Mouse (Mus musculus) gastrocnemius, postnatal 25 days (tissue): ENCODE measurements around the gene Zc3h7b. TPM values are rescaled to one million over a fixed set of nuclear protein-coding genes. Genes with fewer than 3 reads are reported as not detected.
A peak's percentile ranks its signal among the peaks of the same experiment; 100 is the strongest.
"Not testable (repeated sequence)": the region's sequence is repeated elsewhere in the genome, so short reads cannot be mapped to it uniquely, and the experiment has no call there.

Experiments
- DNase-seq: peaks from one replicate; pipeline ENCODE4 v3.0.0; 2022
- long read RNA-seq, 2 experiments: library from polyadenylated mRNA; stranded (forward); transcript quantifications; one replicate each; pipeline ENCODE4 v2.0.0; 2021
- total RNA-seq, 2 experiments: library from RNA; stranded (reverse); gene quantifications; 1 replicate in 1 of 2; 2 replicates in 1 of 2; pipeline ENCODE4 v1.2.3; 2021

The Zc3h7b gene
- total RNA-seq, result 10 to 100 TPM; 29.1 to 29.5 TPM
- long read RNA-seq, experiment 1, full-length matches to known transcripts, result 1 of 15 reads
- long read RNA-seq, experiment 1, partial matches to known transcripts, result 0 of 15 reads
- long read RNA-seq, experiment 1, other reads (novel, unspliced or antisense), result 14 of 15 reads
- long read RNA-seq, experiment 2, partial matches to known transcripts, result 1 of 14 reads
- long read RNA-seq, experiment 2, other reads (novel, unspliced or antisense), result 13 of 14 reads

DNA sequence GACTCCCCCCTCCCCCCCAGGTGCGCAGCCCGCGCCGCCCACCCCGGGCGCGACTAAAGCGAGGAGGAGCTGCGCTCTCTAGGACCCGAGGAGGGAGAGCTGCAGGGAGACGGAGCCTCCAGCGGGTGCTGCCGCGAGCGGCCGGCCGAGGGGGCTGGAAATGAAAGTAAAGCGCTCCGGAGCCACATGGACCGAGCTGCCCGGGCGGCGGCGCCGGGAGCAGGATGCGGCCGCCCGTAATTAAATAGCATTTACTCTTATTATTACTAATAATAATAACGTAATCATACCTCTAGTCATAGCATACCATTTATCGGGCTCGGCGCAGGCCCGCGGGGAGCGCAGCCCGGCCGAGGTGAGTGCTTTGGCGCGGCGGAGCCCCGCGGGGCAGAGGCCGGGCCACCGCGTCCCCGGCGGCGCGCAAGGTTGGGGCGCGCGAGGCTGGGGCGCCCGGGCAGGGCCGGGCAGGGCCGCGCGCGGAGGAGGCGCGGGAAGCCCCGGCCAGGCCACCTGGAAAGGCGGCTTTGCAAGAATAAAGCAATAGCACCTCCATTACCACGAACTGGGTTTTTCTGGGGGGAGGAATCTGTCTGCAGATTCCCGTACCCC is at the start of gene Zc3h7b, which contains the start of gene Rangap1:
Gene Zc3h7b, plus strand, starts transcription at position 66 of the 609 bp plus-strand sequence.
Gene Rangap1, minus strand, starts transcription at position 539 of the 609 bp plus-strand sequence.
- peak; percentile 78 for DNase-seq

DNA sequence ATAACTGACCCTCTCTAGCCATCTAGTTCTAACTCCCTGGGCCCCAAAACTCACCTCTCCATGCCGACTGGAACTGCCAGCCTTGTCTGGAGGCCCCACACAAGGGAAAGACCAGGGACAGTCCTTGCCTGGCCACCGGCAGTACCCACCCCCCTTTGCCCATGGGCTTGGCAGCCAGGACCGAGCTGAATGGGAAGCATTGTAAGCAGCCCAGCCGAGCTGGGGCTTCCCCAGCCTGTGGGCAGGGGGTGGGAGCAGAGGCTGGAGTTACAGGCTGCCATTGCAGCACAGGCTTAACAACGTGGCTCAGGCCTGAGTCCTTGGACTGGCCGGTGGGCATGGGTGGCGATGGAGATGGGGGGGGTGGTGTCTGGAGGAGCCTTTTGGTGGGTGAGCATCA is 47.7 kb upstream of the Zc3h7b start, which contains the start of gene Chadl:
Gene Chadl, minus strand, starts transcription at position 113 of the 400 bp plus-strand sequence.
- no peak for DNase-seq

DNA sequence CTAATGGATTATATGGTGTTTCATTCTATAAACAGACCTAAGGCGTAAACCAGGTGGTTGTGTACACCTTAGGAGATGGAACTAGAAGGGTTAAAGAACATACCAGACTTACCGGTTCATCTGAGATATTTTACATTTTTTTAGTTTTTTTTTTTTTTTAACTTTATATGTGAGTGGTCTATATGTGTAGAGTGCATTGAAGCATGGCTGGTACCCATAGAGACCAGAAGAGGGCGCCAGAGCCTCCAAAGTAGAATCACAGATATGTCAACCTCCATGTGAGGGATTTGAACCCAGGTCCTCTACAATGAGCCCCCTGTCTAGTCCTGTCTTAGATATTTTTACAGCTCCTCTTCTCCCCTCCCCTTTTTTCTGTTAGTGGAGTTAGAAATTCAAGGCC is 47.0 kb upstream of the Zc3h7b start:
- no peak for DNase-seq

DNA sequence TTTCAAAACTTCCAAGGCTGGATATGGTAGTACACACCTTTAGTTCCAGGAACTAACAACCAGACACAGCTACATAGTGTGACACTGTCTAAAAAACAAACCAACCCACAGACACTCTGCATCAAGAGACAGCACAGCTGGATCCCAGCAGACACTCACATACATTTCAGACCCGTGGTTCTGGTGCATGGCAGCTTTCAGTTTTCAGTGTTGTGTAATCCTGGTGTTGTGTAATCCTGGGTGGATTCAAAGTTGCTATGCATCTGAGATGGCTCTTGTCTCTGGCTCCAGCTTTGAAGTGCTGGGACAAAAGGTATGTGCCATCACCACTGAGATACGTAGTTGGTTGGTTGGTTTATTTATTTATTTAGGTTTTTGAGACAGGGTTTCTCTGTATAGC is 46.3 kb upstream of the Zc3h7b start:
- DNase-seq, result no peak

DNA sequence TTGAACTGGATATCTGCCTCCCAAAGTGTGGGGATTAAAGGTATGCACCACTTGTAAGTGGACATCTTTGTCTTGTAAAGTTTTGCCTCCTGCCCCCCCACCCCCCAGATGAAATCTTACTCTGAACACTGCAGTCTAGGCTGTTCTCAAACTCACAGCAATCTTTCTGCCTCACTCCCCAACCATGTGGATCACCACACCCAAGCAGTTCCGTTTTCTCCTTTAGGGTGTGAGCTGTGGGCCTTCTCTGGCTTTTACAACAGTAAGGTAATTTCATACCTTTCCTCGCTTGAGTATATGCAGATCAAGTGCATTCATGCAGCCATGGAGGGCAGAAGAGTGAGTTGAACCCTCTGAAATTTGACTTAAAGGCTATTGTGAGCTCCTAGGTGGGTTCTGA is 44.7 kb upstream of the Zc3h7b start:
- no peak for DNase-seq

DNA sequence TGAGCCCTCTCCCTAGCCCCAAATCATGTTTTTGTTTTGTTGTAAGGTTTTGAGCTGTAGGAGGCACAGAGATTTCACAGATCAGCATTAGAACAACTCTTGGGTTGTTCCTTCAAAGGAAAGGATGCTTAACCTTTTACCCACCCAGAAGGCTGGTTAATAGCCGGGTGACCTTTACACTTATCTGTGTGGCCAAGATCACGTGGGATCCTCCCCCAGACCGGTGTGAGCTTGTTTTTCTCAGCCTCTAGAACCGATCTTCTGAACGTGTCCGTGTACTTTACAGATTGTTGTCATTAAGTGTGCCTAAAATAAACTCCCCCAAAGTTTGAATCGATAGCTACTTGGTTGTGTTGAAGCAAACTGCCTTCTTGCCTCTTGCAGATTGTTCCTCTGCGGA is 44.3 kb upstream of the Zc3h7b start:
- no peak for DNase-seq

DNA sequence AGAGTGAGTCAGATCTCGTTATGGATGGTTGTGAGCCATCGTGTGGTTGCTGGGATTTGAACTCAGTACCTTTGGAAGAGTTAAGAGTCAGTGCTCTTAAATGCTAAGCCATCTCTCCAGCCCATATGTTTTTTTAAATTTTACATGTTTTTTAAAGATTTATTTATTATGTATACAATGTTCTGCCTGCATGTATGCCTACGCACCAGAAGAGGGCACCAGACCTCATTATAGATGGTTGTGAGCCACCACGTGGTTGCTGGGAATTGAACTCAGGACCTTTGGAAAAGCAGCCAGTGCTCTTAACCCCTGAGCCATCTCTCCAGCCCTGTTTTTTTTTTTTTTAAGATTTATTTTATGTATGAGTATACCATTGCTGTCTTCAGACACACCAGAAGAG is 43.5 kb upstream of the Zc3h7b start:
- DNase-seq, result not testable (repeated sequence)

DNA sequence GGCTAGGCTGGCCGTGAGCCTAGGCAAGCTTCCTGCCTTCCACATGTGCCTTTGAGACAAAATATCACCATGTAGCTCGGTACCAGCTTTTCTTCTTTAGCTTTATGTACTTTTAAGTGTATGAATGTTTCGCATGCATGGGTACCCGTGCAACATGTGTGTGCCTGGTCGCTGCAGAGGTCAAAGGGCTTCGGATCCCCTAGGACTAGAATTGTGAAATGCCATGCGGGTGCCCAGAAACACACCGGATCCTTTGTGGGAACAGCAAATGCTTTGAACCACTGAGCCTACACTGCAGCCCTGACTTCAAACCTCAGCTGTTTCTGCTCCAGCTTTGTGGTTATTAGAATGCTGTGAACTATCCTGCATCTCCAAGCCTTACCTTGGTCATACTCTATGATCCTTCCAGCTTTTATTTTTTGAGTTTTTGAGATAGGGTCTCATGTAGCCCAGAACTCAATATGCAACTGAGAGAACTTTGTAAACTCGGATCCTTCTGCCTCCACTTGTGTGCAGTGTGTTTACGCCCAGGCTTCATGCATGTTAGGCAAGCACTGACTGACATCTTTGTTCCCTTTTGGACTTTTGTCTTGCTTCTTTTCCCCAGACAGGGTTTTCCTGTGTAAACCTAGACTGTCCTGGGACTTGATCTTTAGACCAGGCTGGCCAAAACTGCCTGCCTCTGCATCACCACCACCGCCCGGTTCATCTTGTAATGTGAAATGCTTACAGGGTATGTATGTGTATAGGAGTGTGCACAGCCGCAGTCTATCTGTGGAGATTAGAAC is 42.4 kb upstream of the Zc3h7b start:
- DNase-seq, result no peak

DNA sequence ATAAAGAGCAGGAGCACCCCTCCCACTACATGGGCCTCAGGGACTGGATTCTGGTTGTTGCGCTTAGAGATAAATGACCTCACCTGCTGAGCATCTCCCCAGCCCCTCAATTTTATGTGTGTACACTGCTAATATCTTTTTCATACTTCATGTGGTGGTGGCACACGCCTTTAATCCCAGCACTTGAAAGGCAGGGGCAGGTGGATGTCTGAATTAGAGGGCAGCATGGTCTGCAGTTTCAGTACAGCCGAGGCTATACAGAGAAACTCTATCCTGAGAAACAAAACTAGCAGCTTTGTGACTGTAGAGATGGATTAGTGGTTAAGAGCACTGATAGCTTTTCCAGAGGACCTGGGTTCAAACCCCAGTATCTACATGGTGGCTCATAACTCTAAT is 41.8 kb upstream of the Zc3h7b start:
- DNase-seq, result no peak

DNA sequence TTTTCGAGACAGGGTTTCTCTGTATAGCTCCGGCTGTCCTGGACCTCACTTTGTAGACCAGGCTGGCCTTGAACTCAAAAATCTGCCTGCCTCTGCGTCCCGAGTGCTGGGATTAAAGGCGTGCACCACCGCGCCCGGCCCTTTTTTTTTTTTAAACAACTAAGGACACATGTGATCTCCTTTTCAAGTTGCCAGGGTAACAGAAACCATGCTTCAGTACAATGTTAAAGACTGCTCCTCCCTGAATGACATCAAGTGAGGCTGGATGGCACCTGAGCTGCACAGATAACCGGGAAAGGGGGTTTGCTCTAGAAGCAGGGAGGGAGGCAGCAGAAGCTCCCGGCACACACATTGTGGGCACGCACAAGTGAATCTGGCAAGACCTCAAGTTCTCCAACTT is 35.9 kb upstream of the Zc3h7b start:
- no peak for DNase-seq

DNA sequence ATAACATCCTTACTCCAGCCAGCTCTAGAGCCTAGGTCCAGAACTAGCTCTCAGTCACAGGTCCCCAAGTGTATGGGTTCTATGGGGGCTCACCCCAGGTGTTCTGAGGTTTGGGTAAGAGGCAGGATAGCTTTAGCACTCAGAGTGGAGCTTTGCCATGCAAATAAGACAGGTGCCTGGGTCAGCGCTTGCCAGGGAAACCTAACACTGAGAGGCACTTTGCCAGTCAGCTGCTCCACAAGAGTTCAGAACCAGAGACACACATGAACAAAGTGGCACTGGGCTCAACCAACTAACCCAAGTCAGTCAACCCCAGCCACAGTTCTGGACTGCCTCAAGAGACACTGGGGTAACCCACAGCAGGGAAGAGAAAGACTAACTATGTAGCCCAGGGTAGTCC is 35.2 kb upstream of the Zc3h7b start:
- peak; percentile 31 for DNase-seq

DNA sequence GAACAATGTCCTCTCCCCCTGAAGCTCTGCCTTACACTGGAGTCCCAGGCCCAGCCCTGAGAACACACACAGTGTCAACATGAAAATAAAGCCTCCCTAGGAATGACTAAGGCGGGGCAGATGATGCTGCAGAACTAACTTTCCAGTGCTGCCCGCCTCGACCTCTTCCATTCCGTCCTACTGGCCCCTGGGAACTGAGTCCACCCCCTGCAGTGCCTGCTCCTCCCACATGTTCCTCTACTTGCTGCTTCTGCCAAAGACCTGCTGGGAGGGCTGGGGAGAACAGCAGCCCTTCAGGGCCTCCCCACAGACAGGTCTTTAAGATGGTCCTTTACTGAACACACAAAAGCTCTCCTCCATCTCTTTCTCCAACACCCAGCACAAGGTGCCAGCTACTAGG is 34.1 kb upstream of the Zc3h7b start:
- DNase-seq, result no peak

DNA sequence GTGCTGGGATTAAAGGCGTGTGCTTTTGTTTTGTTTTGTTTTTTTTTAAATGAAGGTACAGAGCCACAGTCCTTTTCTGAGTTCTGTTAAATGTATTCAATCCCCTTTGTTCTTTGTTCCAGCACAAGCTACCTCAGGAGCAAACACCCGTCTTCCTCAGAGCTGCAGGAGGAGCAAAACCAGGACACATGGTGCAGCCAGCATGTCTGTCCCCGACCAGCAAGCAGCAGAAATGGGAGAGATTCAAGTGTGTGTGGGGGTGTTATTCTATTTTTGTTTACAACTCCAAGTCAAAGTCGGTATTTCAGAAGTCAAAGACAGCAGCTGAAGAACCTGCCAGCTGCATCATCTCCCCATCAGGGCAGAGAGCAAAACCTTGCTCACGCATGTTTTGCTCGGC is 31.1 kb upstream of the Zc3h7b start:
- DNase-seq, result no peak

DNA sequence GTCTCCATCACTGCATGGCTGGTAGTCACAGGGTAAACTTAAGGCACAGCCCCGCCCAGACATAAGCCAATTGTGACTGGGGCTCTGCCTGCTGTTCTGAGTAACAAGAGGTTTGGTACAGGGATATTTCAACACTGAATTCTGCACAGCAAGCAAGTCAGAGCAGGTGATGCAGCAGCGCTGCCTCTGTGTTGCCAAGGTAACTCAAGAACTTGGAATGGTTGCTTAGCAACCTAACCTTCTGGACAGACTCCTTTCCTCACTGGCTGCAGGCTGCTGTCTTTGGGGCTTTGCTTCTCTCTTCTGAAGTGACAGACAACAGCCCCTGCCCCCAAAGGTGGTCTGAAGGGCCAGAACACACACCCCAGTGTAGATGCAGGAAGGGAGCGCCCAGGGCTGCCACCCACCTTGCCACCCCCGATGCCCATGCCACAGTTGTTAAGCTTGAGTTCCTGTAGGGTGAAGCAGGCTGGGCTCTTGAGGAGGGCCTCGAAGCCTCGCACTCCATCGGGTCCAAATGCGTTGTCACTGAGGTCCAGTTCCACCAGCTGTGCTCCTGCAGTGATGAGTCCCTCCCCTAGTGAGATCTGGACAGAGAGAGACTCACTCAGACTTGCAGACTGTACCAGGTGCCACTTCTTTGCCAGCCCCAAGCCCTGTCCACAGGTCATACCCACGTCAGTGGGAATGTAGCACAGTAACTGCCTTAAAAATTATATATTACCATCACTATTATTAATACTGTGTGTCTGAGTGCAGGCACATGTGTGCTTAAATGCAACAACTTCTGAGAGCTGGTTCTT is 26.3 kb upstream of the Zc3h7b start:
- no peak for DNase-seq

DNA sequence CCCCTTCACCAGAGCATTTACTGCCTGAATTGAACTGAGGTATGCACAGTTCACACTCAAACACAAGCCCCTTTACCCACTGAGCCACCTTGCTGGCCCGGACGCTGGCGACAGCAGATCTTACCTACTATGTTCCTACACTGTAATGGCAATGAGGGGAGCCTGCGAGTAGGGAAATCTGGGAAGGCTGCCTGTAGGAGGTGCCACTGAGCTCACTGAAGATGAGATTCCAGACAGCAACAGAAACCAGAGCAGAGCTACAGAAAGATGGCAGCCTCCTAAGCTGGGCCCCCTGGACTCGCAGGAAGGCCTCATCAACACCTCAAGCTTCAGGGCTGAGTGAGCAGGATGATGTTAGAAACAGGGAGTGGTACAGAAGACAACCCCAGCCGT is 25.7 kb upstream of the Zc3h7b start:
- DNase-seq, result no peak

DNA sequence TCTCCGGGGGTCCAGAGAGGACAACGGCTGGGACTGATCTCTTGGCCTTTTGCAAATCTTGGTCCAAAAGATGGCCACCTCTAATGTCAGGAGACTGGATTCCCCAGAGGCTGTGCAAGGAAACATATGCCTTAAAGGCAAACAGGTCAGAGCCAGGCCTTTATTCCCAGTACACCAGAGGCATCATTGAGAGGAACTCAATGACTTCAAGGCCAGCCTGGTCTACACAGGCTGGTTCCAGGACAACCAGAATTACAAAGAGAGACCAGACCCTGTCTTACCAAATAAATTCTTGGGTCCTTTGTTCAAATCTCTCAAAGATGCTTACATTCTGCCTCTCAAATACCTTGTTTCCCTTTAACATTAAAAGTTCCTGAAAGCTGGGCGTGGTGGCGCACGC is 22.5 kb upstream of the Zc3h7b start:
- no peak for DNase-seq

DNA sequence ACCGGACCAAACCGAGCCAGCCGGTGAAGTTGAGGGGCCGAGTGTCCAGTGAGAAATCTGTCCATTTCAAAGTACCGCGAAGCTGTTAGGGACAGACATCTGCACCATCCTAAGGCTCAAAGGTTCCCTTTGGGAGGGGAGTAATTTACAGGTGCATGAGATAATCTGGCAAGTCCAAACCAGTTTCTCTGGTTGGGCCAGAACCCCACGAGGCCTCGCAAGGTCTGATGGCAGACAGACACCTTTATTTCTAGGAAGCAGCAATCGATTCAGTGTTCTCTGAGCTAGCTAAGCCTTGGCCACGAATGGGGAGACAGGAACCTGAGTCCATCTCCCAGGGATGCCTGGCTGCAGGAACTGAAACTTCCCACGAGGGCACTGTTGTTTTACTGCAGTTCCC is 21.2 kb upstream of the Zc3h7b start:
- DNase-seq, result no peak

DNA sequence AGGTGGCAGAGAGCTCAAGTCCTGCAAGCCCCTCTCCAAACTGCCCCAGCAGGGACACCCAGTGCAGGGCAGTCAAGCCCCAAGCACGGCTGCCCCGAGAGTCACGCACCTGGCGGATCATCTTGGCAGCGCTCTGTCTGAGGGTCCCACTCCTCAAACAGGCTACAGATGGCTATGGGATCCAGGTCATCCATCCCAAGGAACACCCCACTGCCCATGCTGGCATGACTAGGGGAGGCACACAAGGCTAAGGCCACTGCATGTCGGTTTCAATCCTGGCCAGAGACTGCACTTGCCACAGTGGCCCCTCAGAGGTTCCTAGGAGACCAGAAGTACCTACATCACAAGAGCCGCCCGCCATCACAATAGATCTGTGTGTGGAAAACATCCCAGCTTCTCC is 18.9 kb upstream of the Zc3h7b start:
- no peak for DNase-seq

DNA sequence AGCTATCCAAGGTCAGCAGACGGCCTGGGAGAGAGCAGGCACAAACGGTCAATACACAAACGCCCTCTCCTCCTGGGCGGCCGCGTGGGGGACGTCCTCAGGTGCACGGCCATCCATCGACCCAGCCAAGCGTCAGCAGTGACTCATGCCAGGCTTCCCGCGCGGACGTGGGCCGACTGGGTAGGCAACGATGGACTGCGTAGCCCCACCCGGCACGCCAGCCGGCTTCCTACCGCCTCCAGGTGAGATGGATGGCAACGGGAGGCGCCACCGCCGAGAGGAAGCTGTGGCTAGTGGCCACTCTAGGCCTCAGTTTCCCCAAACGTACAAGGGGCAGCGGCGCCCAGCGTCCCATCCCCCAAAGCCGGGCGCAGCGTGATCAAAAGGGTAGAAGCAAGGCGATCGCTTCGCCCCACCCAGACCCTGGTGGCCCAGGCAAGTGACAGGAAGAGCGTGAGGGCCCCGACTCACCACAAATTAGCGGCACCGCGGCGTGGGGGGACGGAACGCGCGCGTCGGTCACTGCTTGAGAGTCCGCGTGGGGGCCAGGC is 15.5 kb upstream of the Zc3h7b start:
- no peak for DNase-seq

DNA sequence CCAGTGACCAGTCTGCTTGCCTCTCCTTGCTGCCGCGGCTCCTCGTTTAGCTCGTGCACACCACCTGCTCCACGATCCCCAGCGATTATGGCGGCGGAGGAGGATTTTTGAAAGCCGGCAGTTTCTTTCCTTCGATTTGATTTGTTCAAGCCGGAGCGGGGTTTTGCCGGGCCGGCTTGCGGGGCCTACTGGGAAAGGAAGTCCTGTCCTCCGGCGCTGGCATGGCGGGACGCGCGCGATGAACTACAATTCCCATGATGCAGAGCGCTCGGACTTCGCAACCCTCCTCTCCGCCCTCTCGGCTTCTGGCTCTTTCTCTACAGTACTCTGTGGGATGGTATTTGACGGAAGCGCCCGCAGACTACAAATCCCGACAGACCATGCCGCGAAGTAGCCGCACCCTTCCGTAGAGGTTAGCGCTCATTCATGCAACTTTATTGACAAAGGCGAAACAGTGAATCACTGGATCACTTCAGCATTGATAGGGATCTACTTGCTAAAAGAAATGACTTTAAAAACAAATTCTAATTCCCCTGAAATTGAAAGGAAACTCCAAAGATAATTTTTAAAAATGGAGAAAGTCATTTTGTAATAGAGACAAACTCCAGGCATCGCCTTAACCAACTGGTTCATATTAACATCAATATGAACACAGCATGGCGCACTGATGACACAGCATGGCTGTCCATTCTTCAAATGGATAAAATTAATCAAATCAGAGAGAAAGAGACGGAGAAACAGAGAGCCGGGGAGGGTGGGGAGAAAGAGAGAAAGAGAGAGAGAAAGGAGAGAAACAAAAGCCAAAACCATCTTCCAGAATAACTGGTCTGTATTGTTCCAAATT is 14.8 kb upstream of the Zc3h7b start:
- peak; percentile 99 for DNase-seq

DNA sequence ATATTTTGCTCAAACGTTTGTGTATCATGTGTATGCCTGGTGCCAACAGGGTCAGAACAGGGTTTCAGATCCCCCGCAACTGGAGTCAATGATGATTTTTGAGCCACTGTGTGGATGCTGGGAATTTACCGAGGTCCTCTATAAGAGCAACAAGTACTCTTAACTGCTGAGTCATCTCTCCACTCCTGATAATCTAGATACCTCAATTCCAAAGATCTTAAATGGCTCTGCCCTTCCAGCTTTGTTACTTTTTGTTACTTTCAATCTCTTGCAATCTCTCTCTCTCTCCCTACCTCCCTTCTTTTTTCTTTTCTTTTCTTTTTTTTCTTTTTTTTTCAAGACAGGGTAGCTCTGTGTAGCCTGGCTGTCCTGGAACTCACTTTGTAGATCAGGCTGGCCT is 9.8 kb upstream of the Zc3h7b start:
- no peak for DNase-seq
